Mouse (Mus musculus): ENCODE results near the gene Ccdc83. TPM values are rescaled to one million over a fixed set of nuclear protein-coding genes. Genes with fewer than 3 reads are reported as not detected.
A peak's percentile ranks its signal among the peaks of the same experiment; 100 is the strongest.

The Ccdc83 gene
- total RNA-seq, 2 experiments from 2014 or later = not detected

- ATAC-seq (replicated peaks; ENCODE audit: low FRiP score, low TSS enrichment, poor library complexity, severe bottlenecking) = no peak
These were observed 4.6 kb upstream of the Ccdc83 start for GRCm38 (mm10) chr7:90270141-90270540.

GRCm38 (mm10) chr7:90261902-90262599, 3.5 kb downstream of the Ccdc83 start:
- ATAC-seq (replicated peaks; ENCODE audit: low FRiP score, low TSS enrichment, poor library complexity, severe bottlenecking) = no peak

GRCm38 (mm10) chr7:90259899-90260298, 5.7 kb downstream of the Ccdc83 start:
- ATAC-seq (replicated peaks; ENCODE audit: low FRiP score, low TSS enrichment, poor library complexity, severe bottlenecking) = peak; percentile 82

DNA sequence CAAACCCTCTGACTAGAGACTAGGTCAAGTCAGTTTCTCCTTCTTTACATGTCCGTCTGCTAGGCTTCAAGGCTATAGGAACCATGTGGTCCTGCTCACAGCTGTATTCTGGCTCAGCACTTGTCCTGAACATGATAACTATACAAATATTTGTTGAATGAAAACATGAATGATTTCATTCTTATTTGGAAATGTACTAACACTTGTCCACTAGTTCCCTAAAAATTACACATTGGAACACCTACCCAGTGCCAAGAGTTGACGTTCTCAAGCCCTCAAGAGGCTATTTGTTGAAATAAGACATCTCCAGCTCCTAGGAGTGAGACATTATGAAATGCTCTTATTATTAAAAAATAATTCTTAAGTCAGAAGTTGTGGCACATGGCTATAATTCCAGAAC, 6.9 kb downstream of the Ccdc83 start:
- no peak for ATAC-seq (replicated peaks; ENCODE audit: low FRiP score, low TSS enrichment, poor library complexity, severe bottlenecking)

DNA sequence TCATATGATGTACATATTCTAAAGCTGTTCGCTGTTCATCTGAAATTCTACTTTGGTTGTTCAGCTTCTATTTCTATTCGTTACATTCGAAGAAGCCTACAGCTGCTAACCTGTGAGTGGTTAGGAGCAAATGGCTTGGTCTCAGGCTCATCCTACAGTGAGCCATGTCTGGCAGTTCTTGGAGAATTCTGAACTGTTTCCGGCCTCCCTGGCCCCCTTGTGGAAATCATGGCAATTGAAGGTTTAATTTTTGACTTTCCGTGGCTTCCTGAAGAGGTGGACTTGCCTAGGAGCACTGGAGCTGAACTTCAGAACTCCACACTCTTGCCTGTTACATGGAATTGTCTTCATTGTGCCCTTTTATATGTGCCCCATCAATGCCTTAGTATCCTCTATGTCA, 12.6 kb downstream of the Ccdc83 start:
- ATAC-seq (replicated peaks; ENCODE audit: low FRiP score, low TSS enrichment, poor library complexity, severe bottlenecking) = peak; percentile 56; the same call in 1 of the 2 replicates

DNA sequence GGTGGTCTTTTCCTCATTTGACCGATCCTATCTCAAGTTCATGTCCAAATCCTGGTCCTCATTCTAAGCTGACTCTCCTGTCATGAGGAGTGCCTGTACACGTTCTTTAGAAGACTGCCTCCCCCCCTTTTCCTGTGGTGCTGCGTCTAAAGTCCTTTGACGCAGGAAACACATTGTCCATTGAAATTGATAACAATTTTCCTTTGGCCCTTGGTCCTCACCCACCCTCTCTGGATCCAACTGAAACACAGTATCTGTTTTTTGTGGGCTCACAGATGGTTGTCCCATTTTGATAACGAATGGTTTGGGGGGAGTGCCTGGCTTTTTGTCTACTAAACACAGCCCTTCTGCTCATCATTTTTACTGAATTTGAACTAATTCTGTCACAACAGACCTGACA, 21.9 kb downstream of the Ccdc83 start:
- ATAC-seq (replicated peaks; ENCODE audit: low FRiP score, low TSS enrichment, poor library complexity, severe bottlenecking) = peak; percentile 80

- ATAC-seq (replicated peaks; ENCODE audit: low FRiP score, low TSS enrichment, poor library complexity, severe bottlenecking) = peak; percentile 56
These were observed 22.4 kb downstream of the Ccdc83 start for GRCm38 (mm10) chr7:90243151-90243550.

GRCm38 (mm10) chr7:90236289-90236905, 29.2 kb downstream of the Ccdc83 start:
- ATAC-seq (replicated peaks; ENCODE audit: low FRiP score, low TSS enrichment, poor library complexity, severe bottlenecking) = peak; percentile 36; the same call in 1 of the 2 replicates

DNA sequence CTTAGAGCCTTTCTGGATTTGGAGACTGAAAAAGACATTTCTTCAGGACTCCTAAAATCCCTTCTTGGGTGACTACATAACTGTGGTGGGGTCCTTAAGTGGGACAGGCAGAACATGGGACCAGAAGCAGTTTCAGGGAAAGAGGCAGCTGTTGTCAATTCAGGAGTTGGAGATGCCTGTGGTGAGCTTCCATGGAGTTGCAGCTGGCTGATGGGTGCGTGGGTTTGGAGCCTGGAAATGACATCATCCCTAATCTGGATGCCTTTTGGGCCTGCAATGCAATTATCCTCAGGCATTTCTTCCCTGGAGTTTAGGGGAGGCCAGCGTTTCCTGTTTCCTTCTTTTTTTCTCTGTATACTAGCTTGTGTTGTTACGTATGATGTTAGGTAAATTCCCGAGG, 31.7 kb downstream of the Ccdc83 start:
- no peak for ATAC-seq (replicated peaks; ENCODE audit: low FRiP score, low TSS enrichment, poor library complexity, severe bottlenecking)

DNA sequence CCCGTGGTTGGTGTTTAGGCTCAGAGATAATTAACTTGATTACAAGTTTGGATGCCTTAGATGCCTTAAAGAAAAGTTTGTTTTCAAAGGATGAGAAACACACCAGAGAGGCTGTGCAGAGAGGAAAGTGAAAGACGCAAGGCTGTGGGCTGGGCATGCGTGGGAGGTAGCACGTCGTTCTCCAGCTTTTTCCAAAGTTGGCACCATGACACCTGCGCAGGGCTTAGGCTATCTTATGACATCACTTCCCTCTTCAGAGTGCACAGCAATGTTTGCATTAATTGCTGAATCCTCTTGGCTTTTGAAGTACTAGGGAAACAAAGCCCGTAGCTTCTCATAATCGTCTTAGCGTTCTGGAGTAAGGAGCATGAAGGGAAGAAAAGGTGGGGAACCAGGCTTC, 34.1 kb downstream of the Ccdc83 start:
- no peak for ATAC-seq (replicated peaks; ENCODE audit: low FRiP score, low TSS enrichment, poor library complexity, severe bottlenecking)

DNA sequence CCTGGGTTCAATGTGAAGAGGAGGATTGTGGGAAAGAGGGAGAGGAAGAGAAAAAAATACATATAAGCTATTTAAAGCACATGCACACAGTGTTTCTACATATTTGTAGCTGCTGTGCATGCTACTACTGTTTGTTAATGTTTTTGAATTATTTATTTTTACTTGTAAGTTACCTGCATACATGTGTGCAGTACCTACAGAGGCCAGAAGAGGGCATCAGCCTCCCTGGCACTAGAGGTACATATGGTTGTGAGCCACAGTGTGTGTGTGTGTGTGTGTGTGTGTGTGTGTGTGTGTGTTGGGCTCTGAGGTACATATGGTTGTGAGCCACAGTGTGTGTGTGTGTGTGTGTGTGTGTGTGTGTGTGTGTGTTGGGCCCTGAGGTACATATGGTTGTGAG, 36.7 kb downstream of the Ccdc83 start:
- peak; percentile 65 for ATAC-seq (replicated peaks; ENCODE audit: low FRiP score, low TSS enrichment, poor library complexity, severe bottlenecking)

DNA sequence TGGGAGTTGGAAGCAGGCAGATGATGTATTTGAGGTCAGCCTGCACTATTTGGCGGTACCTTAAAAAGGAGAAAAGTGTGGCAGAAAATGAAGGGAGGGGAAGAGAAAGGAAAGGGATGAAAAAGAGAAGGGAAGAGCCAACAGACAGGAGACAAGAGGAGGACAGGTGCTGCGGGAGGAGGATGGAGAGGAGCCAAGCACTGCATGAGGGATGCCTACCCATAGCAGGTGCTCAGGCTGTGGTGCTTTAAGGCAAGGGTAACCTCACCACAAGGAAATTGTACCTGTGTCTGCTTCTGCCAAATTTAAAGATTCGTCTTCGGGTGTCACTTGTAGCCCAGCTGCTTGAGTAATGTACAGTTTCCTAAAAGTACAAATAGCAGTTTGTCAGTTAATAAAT, 37.5 kb downstream of the Ccdc83 start:
- no peak for ATAC-seq (replicated peaks; ENCODE audit: low FRiP score, low TSS enrichment, poor library complexity, severe bottlenecking)

DNA sequence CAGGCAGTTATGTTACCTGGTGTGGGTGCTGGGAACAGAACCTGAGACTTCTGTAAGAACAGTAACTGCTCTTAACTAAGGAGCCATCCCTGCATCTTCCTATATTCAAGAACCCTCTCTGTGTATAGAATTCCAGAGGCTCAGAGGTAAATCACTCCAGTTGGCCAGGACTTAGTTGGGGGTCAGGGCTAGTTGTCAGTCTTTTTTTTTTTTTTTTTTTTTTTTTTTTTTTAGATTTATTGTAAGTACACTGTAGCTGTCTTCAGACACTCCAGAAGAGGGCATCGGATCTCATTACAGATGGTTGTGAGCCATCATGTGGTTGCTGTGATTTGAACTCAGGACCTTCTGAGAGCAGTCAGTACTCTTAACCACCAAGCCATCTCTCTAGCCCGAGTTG, 44.1 kb downstream of the Ccdc83 start:
- no peak for ATAC-seq (replicated peaks; ENCODE audit: low FRiP score, low TSS enrichment, poor library complexity, severe bottlenecking)

DNA sequence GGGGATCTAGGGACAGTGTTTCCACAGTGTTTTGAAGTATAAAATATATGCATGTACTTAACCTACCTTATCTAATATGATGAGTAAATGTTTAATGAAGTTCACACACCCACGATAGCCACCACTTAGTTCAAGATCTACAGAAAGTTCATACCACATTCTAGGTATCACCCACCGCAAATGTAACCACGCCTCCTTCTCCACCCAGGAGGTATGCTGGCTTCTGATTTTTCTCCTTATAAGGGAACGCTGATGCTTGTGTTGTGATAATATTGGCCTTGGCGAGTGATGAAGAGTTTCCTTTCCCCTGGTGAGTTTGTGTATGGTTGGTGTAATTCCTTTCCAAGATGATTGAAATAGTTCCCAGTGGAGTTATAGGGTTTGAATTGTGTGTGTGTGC, 47.5 kb downstream of the Ccdc83 start:
- no peak for ATAC-seq (replicated peaks; ENCODE audit: low FRiP score, low TSS enrichment, poor library complexity, severe bottlenecking)

GRCm38 (mm10) chr7:90216511-90216910, 49.1 kb downstream of the Ccdc83 start:
- ATAC-seq (replicated peaks; ENCODE audit: low FRiP score, low TSS enrichment, poor library complexity, severe bottlenecking) = no peak

GRCm38 (mm10) chr7:90210947-90211346, 54.6 kb downstream of the Ccdc83 start:
- ATAC-seq (replicated peaks; ENCODE audit: low FRiP score, low TSS enrichment, poor library complexity, severe bottlenecking) = no peak

GRCm38 (mm10) chr7:90210116-90210515, 55.5 kb downstream of the Ccdc83 start:
- ATAC-seq (replicated peaks; ENCODE audit: low FRiP score, low TSS enrichment, poor library complexity, severe bottlenecking) = no peak

DNA sequence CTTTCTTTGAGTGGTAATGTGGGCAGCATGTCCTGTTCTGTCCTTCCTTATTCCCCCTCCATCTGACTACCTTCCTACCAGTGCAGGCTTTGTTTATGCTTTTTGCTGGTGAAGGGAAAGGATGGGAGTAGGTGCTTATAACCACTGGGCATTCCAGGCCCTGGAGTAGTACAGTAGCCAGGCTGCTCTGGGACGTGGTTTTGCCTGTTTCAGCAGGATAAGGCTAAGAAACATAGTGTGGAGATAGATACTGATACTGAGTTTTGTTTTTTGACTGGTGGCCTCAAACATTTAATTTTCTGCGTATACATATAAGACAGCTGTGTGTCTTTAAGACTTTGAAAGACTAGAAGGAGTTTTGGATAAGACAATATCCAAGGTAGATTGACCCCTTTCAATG, 61.7 kb downstream of the Ccdc83 start:
- peak; percentile 64 for ATAC-seq (replicated peaks; ENCODE audit: low FRiP score, low TSS enrichment, poor library complexity, severe bottlenecking)

DNA sequence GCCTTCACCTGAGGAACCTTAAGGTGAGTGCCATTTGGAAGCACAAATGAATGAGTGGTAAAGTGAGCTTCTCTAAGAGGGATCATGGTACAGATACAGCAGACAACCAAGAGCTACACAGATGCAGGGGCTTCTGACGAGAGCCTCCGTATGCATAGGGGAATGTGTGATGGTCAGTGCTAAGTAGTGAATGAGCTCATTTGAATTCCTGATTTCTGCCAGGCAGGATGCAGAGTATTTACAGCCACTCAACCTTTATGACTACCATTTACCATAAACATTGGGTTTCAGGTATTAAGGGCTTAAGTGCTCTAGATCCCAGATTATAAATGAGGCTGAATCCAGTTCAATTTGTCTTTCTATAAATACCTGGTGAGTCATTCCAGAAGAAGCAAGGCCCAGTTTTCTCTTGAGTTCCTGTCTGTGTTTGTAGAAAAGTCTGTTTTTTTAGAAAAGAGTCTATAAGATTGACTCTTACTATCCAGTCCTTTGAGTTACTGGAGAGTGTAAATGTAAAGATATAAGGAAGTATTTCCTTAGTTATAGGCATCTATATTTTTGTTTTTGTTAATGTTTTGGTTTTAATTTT, 63.6 kb downstream of the Ccdc83 start:
- ATAC-seq (replicated peaks; ENCODE audit: low FRiP score, low TSS enrichment, poor library complexity, severe bottlenecking) = no peak

DNA sequence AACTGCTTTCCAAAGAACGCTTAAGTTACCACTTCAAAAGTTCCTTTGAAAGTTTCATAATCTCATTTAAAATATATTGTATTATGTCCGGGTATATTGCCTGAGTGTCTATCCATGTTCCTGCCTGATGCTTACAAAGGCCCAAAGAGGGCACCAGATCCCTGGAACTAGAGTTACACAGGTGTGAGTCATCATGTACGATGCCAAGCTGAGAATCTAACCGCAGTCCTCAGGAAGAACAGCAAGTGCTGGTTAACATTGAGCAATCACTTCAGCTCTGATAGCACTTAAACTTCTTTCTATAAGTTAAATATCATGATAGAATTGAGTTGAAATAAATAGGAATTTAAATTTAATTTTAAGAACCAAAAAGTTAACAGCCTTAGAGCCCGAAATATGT, 65.3 kb downstream of the Ccdc83 start:
- no peak for ATAC-seq (replicated peaks; ENCODE audit: low FRiP score, low TSS enrichment, poor library complexity, severe bottlenecking)

- ATAC-seq (replicated peaks; ENCODE audit: low FRiP score, low TSS enrichment, poor library complexity, severe bottlenecking) = no peak
These were observed 84.9 kb downstream of the Ccdc83 start for GRCm38 (mm10) chr7:90180635-90181034.

All from megakaryocyte-erythroid progenitor cell, adult 5-6 weeks (primary cell).